Mouse (Mus musculus): ENCODE data around the gene AC134908.4.

- TF ChIP-seq CTCF (IDR thresholded peaks at IDR 0.05; ENCODE audit: borderline replicate concordance, insufficient read depth, low read depth, low read length) = no peak
- no peak for TF ChIP-seq POLR2A (IDR thresholded peaks at IDR 0.05; ENCODE audit: borderline replicate concordance, insufficient read depth, low read length)
Measured at GRCm38 (mm10) chr17:25791320-25791842, 4.1 kb downstream of the AC134908.4 start.

All from cerebellum, adult 2 months (tissue).